Mouse (Mus musculus) v-Abl transformed pro-B cells (cell line): ENCODE results near the gene Ttc34.

ENCODE experiments used
- in situ Hi-C, 2 experiments: fragments of 400-800 bp; cut with MboI; formaldehyde crosslinking; loops; one replicate each; pipeline ENCODE4 v1.15.1; 2025; ENCODE audit not compliant: unreplicated experiment in 2 of 2

The Ttc34 gene

DNA sequence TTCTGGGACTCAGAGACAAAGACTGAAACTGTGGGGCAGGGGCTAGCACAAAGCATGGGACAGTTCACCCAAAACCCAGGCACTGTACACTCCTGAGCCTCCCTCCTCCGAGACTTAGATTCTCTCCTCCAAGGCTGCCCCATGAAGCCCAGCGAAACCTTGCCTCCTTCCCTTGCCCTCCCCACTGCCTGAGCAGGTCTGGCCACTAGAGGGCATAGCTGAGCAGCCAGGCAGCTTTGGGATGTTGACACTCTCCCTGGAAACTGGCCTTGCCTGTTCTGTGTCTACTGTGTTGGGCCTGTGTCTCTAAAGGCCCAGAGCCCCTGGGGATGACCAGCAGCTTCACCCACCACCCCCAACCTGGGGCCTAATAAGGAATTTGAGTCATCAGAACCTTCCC lies at the start of gene Ttc34:
Gene Ttc34 (plus strand): TSS at position 290 of the 400 bp plus-strand sequence.
- in situ Hi-C loops: no loop called here

DNA sequence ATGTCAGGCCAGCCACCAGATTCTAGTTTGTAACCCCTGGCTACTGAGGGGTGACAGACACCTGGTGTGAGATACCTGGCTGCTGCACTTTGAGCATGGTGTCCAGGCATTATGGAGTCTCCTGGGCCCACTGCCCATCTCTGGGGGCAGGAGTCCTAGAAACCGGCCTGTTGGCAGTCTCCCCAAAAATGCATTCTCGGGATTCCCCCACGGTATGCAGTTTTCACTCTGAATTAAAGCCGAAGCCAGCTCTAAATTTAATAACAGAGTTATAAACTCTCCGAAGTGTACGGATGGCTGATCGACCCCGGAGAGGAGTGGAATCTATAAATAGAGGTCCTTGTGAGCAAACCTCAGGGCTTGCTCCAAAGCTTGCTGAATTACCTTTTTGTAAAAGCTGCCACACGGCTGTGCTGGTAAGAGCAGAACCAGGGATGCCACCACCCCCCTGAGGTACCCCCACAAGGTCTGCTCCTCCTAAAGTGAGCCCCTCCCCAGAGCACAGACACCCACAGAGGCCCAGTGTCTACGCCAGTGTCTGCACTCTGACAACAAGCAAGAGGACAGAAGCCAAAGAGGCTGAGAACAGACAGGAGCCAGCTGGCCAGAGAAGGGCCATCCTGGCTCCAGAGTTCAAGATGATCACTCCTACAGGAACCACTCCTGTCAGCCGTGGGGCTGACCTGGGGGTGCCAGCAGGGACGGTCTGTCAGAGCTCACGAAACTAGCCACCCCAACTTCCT lies 49.1 kb upstream of the Ttc34 start:
- in situ Hi-C loops: no loop called here

- in situ Hi-C loops: no loop called here
These were observed 45.4 kb upstream of the Ttc34 start for GRCm38 (mm10) chr4:154791894-154792293.

- in situ Hi-C loops: no loop called here
These were observed 43.8 kb upstream of the Ttc34 start for GRCm38 (mm10) chr4:154793499-154793898.

DNA sequence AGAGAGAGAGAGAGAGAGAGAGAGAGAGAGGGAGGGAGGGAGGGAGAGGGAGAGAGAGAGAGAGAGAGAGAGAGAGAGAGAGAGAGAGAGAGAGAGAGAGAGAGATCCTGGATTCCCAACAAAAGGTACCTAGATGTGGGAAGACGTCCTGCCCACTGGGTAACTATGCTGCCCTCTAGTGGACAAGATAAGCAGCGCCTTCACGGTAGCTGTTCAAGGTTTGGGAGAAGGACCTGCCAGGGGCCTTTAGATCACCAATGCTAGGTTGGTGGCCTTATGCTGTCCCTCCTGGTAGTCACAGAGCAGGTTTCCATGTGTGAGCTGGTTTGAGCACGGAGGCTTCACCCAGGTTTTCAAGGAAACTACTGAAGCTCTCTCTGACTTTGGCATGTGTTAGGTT lies 39.4 kb upstream of the Ttc34 start:
- in situ Hi-C loops: no loop called here

- in situ Hi-C loops: loop anchor here in 1 of 2 experiments (25.0 kb wide), 1 partner anchor 763 kb away; the partner anchor contains the start of genes Ccdc27 and Smim1
These were observed 36.7 kb upstream of the Ttc34 start for GRCm38 (mm10) chr4:154800543-154800942.

DNA sequence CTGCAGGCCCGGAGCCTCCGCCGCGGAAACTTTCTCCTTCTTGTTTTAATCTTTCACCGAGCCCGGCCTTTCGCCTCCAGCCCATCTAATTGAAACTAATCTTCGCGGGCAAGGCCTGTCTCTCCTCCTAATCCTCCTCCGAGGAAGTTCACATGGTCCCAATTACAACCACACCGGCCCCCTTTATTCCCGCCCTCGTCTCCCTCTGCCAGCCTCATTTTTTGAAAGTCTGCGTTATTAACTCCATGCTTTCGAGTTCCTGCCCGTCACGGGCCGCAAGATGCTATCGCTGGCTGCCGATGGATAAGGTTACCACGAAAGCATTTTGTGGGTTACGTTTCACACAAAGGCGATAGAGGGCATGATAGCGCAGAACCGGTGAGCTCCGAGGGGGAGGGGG lies 35.0 kb upstream of the Ttc34 start:
- in situ Hi-C loops: loop anchor here in 1 of 2 experiments (25.0 kb wide), 1 partner anchor 765 kb away; the partner anchor contains the start of genes Ccdc27 and Smim1

GRCm38 (mm10) chr4:154825662-154826061 lies 11.6 kb upstream of the Ttc34 start:
- in situ Hi-C loops: loop anchor here in 1 of 2 experiments (10.0 kb wide), 1 partner anchor 761 kb away; no protein-coding TSS in a partner anchor

DNA sequence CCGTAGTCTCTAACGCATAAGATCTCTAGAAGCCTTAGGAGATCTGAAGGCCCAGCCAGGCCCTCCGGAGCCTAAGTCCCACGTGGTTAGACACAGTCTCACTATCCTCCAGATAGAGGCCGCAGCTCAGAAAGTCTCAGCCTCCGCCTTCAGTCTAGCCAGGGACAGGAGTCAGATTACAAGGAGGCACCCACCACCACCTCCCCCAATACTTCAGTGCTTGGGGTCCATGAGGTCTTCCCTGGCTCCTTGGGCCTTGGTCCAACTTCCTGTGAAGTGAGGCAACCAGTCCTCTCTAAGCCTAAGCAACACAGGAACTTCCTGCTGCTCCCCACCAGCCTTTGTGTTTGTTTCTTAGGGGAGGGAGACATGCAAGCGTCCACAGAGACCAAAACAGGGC lies 11.0 kb upstream of the Ttc34 start:
- in situ Hi-C loops: loop anchor here in 1 of 2 experiments (10.0 kb wide), 1 partner anchor 761 kb away; no protein-coding TSS in a partner anchor

GRCm38 (mm10) chr4:154827181-154827580 lies 10.1 kb upstream of the Ttc34 start:
- in situ Hi-C loops: loop anchor here in 1 of 2 experiments (10.0 kb wide), 1 partner anchor 762 kb away; no protein-coding TSS in a partner anchor

DNA sequence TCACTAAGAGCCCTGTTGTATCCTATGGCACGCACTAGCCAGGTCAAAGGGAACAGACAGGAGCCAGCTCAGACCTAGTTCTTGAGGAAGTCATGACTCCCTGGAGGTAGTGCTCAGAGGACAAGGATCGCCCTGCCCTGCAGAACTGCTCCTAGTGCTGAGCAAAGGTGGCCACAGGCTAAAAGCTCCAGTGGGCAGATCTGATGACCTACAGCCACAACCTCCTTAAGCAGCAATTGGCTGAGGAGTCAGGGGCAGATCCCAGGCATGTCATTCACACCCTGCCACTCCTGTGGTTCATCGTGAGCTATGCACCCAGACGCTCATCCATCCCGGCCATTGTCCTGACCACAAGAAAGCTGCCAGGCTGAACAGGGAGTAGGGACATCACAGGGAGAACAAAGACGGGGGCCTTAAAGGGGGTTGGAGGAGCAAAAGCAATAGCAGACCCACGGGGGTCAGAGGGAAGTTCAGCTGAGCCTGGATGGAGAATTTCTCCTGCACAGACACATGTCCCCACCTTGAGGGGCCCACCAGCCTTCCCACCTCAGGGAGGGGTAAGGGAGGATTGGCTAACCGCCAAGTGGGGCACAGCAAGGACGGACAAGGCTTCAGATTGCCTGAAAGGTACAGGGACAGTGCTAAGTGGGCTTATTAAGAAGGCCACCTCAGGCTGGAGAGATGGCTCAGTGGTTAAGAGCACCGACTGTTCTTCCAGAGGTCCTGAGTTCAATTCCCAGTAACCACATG lies 9.2 kb upstream of the Ttc34 start:
- in situ Hi-C loops: loop anchor here in 1 of 2 experiments (10.0 kb wide), 1 partner anchor 763 kb away; no protein-coding TSS in a partner anchor

- in situ Hi-C loops: no loop called here
These were observed 5.2 kb upstream of the Ttc34 start for GRCm38 (mm10) chr4:154831915-154832573.

DNA sequence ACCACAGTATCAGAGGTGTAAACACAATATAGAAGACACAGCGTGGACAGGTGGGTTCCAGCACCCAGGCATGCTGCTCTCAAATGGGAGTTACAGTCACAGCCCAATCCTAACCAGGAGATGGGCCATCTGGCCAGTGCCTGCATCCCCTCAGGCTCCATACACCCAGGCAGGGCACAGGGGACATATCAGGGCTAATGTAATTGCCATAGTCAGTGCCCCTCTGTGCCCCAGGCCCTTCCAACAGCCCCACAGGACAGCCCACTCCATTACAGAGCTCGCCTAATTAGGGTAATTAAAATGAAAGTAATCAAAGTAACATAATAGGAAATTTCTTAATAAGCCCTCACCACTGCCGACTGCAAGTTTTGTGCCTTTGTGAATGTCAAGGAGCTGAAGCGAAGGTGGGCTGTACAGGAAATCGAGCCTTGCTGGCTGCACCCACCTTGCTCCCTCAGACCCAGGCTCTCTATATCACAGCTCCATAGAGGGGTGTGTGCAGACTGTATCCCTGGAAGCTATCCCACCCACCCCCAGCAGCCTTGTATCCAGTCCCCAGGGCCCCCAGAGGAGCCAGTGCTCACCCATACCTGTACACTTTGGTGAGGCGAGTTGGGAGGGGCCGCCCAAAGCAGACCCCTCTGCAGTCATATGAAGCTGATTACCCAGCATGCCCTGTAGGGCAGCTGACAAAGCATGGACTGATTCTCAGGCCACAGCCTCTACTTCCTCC lies 910 bp upstream of the Ttc34 start:
- in situ Hi-C loops: no loop called here

GRCm38 (mm10) chr4:154838741-154839140 lies 1.5 kb downstream of the Ttc34 start:
- in situ Hi-C loops: no loop called here

DNA sequence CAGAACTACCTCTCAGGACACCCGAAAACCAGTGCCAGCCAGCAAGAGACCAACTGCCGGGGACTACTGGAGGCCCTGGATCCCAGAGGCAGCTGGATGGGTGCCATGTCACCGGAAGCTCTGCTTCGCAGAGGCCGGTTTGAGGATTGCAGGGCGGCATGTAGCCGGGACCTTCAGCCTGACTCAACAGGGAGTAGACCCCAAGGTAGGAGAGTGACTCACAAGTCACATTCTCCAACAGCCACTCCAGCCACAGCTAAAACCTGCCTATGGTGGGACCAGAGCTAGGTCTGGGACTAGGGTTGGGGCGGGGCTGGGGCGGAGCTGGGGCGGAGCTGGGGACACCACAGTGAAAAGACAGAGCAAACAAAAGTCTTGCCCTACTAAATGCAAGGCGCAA lies 2.1 kb downstream of the Ttc34 start:
- in situ Hi-C loops: no loop called here

- in situ Hi-C loops: no loop called here
These were observed 15.4 kb downstream of the Ttc34 start for GRCm38 (mm10) chr4:154852696-154853095.

GRCm38 (mm10) chr4:154853881-154854280 lies 16.6 kb downstream of the Ttc34 start:
- in situ Hi-C loops: no loop called here

DNA sequence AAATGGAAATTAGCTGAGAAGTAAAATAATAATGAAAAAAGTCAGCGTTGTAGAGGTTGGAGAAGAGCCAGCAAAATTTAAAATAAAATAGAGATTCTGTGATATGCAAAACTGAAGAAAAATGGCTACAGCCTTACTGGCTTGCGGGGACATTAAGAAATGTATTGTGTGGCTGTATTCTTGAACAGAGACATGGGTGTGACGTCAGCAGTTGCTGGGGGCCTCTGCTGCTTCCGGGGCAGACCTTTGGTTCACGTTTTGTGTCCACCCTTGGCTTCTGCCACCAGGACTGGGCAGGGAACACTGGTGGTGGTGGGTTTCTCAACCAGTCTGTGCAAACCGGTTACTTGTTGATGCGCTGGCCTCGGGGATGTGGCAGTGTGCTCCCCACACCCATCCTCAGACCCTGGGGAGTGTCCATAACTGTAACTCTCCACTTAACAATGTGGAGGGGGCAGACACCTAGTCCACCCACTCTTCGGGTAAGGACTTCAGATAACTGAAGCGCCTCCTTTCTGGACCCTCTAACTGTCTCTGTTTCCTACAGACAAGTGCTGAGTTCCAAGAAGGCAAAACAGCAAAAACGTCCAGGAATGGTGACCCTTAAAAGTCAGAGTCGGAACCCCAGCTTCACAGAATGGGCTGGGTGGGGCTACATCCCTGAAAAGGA lies 17.6 kb downstream of the Ttc34 start:
- in situ Hi-C loops: no loop called here

- in situ Hi-C loops: no loop called here
These were observed 18.6 kb downstream of the Ttc34 start for GRCm38 (mm10) chr4:154855721-154856479.
